In the genomic region with DNA sequence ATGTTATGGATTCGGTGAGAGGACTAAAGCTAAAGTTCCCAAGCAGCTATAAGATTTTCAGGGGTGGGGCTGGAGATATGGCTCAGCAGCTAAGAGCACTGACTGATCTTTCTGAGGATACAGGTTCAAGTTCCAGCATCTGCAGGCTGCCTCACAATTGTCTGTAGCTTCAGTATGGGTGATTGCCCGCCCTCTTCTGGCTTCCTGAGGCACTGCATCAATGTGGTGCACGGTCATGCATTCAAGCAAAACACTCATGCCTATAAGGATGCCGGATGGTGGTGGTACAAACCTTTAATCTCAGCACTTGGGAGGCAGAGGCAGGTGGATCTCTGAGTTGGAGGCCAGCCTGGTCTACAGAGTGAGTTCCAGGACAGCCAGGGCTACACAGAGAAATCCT, we compare ENCODE assay signal across 1 mouse cellular context.
TF ChIP-seq lines count a peak whose summit lies in the region.

No protein-coding gene starts in this region.

TF ChIP-seq in CH12.LX, 34 proteins besides CTCF, POLR2A, EP300 and RAD21:
- peak; percentile 58 for TF ChIP-seq SMC3 (IDR thresholded peaks at IDR 0.05; ENCODE audit: low read depth, low read length)
- TF ChIP-seq MAFK (IDR thresholded peaks at IDR 0.05; ENCODE audit: insufficient replicate concordance, low read length), result no peak
- TF ChIP-seq ZC3H11A (IDR thresholded peaks at IDR 0.05; ENCODE audit: low read depth, low read length), result no peak
